Mouse (Mus musculus): ENCODE measurements at regions not wholly inside any gene's neighbourhood (a gene's known extent, or its start where the extent isn't known, plus 50 kb on each side); places are given as distances from the start of the nearest gene placed in this dataset.

DNA sequence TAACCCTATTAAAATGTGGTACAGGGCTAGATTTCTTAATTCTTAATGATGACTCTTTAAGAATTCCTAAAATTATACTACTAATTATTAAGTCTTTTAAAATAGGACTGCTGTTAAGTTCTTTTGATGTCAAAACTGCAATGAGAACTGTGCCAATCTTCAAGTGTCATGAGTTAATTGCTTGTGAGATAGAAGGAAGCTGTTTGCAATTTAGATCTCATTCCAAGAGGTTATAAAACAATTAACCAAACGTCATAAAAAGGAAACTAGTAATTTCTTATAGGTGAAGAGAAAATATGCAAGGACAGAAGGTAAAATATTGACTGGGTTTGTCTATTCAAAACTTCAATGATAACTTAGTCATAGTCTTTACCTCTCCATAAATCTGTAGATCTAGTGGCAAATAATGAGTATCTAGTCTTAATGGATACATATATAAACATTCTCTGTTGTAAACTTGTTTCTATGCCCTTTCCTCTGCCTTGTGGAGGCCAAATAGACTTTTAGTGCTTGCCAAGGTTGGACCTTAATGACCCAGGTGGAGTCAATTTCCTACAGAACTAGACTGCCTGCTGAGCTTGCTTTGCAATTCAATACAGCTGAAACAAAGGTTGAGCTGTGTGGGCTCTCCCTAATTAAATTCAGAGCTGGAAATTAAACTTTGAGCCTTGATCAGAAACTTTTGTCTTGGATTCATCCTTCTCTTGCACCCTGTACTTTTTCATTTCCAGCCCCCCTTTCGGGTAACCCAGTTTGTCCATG, 320.5 kb downstream of the Cdh9 start:
- no peak for TF ChIP-seq POLR2A (IDR thresholded peaks at IDR 0.05; ENCODE audit: extremely low read depth, insufficient read depth, low read length)
- TF ChIP-seq CTCF (IDR thresholded peaks at IDR 0.05; ENCODE audit: extremely low read depth, insufficient read depth, low read length), result no peak
- Histone ChIP-seq H3K4me3 (ENCODE audit: insufficient read depth, low read length) (no peak overlapping the region), H3K27ac (ENCODE audit: insufficient read depth, low read length) (no peak overlapping the region), H3K4me1 (ENCODE audit: control insufficient read depth, insufficient read depth, low read length) (no peaks in the 10 kb centered on the region)

- Histone ChIP-seq H3K4me3 (ENCODE audit: insufficient read depth, low read length) (no peak overlapping the region), H3K4me1 (ENCODE audit: control insufficient read depth, insufficient read depth, low read length) (no peaks in the 10 kb centered on the region)
- TF ChIP-seq CTCF (IDR thresholded peaks at IDR 0.05; ENCODE audit: extremely low read depth, insufficient read depth, low read length) (0 out of 2 replicates have a peak, but pooled peaks have one; percentile 4), POLR2A (IDR thresholded peaks at IDR 0.05; ENCODE audit: extremely low read depth, insufficient read depth, low read length) (no peak)
Observed at GRCm38 (mm10) chr15:17069772-17070171, 341.2 kb downstream of the Cdh9 start.

GRCm38 (mm10) chr15:17084030-17084429, 355.5 kb downstream of the Cdh9 start:
- TF ChIP-seq POLR2A (IDR thresholded peaks at IDR 0.05; ENCODE audit: extremely low read depth, insufficient read depth, low read length) (no peak), CTCF (IDR thresholded peaks at IDR 0.05; ENCODE audit: extremely low read depth, insufficient read depth, low read length) (no peak)
- Histone ChIP-seq H3K4me3 (ENCODE audit: insufficient read depth, low read length) (no peak overlapping the region), H3K4me1 (ENCODE audit: control insufficient read depth, insufficient read depth, low read length) (no peaks in the 10 kb centered on the region), H3K27ac (ENCODE audit: insufficient read depth, low read length) (no peak overlapping the region)

More at GRCm38 (mm10) chr15:17069772-17070171, 341.2 kb downstream of the Cdh9 start:
- no peak overlapping the region for H3K27ac ChIP-seq (ENCODE audit: insufficient read depth, low read length)

DNA sequence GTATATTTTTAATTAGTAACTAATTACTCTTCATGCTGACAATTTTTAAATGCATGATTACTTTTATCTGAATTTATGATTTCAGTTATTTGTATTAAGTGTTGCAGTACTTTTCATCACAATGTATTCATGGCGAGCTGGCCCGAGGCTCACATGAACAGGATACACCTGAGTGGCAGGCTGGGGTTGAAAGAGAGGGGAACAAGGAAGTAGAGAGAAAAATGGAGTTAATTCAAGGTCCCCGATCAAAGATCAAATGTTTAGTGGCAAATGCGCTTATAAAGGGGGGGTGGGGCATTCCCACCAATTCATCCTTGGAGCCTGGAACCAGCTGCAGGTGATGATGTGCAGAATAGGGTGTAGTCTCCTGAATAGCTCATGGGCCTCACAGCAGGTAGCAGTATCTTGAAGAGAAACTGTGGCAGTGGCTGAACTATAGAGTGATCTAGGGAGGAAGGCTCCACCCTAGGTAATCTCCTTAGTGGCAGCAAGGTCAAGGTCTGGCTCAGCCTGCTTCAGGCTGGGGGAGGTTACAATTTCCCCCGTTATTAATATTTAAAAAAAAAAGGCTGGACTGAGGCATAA, 360.2 kb downstream of the Cdh9 start:
- Histone ChIP-seq H3K4me3 (ENCODE audit: insufficient read depth, low read length) (no peak overlapping the region), H3K4me1 (ENCODE audit: control insufficient read depth, insufficient read depth, low read length) (no peaks in the 10 kb centered on the region), H3K27ac (ENCODE audit: insufficient read depth, low read length) (no peak overlapping the region)
- TF ChIP-seq POLR2A (IDR thresholded peaks at IDR 0.05; ENCODE audit: extremely low read depth, insufficient read depth, low read length) (no peak), CTCF (IDR thresholded peaks at IDR 0.05; ENCODE audit: extremely low read depth, insufficient read depth, low read length) (no peak)

DNA sequence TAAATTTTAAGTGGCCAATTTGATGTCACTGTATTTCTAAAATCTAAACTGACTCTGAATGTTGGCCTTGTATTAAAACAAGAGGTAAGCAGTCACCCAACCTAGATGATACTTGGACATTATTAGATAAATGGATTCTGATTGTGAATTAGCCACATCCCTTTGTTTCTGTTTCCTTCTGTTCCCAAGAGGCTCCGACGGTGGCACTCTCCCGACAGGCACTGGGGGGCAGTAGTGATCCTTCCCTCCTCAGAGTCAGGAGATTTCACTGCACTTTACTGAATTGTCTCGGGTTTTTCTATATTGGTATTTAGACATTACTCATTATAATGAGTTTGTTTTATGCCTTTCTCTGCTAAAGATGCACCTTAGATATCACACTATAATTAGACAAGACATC, 370.4 kb downstream of the Cdh9 start:
- H3K4me3 ChIP-seq (ENCODE audit: insufficient read depth, low read length), result no peak overlapping the region
- H3K27ac ChIP-seq (ENCODE audit: insufficient read depth, low read length), result no peak overlapping the region
- no peaks in the 10 kb centered on the region for H3K4me1 ChIP-seq (ENCODE audit: control insufficient read depth, insufficient read depth, low read length)
- TF ChIP-seq POLR2A (IDR thresholded peaks at IDR 0.05; ENCODE audit: extremely low read depth, insufficient read depth, low read length), result no peak
- TF ChIP-seq CTCF (IDR thresholded peaks at IDR 0.05; ENCODE audit: extremely low read depth, insufficient read depth, low read length), result peak; percentile 79

DNA sequence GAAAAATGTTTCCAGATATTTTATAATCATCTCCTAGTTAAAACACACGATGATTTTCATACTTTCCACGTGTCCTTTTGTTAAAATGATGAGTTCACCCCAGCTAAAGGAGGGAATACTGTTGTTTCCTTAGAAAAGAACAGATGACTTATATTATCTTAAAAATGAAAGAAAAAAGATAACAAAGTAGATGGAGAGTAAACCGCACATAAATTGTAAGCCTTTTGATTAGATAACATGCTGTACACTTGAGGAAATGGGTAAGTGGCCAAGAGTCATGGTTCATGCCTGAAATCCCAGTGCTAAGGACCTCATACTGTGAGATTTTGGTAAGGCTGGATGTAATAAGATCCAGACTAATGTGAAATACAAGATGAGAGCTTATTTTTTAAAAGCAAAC, 372.6 kb downstream of the Cdh9 start:
- no peaks in the 10 kb centered on the region for H3K4me1 ChIP-seq (ENCODE audit: control insufficient read depth, insufficient read depth, low read length)
- TF ChIP-seq CTCF (IDR thresholded peaks at IDR 0.05; ENCODE audit: extremely low read depth, insufficient read depth, low read length), result no peak
- no peak for TF ChIP-seq POLR2A (IDR thresholded peaks at IDR 0.05; ENCODE audit: extremely low read depth, insufficient read depth, low read length)
- H3K4me3 ChIP-seq (ENCODE audit: insufficient read depth, low read length), result no peak overlapping the region
- no peak overlapping the region for H3K27ac ChIP-seq (ENCODE audit: insufficient read depth, low read length)

DNA sequence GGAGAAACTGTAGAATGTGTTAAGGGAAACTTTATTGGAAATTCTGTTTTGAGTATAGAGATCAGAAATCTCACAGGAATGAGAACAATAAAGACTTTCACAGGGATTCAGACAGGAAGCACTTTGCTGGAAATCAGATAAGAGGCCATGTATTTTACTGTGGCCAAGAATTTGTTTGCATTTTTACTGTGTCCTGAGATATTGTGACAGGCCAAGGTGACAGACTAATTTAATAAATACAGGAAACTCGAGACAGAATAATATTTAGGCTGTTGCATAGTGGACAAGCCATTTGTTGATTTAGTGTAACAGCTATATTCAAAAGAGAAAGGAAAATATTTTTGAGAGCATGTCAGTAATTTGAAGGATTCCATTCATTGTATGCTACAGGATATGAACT, 407.2 kb downstream of the Cdh9 start:
- Histone ChIP-seq H3K27ac (ENCODE audit: insufficient read depth, low read length) (no peak overlapping the region), H3K4me1 (ENCODE audit: control insufficient read depth, insufficient read depth, low read length) (no peaks in the 10 kb centered on the region), H3K4me3 (ENCODE audit: insufficient read depth, low read length) (no peak overlapping the region)
- no peak for TF ChIP-seq POLR2A (IDR thresholded peaks at IDR 0.05; ENCODE audit: extremely low read depth, insufficient read depth, low read length)
- no peak for TF ChIP-seq CTCF (IDR thresholded peaks at IDR 0.05; ENCODE audit: extremely low read depth, insufficient read depth, low read length)

DNA sequence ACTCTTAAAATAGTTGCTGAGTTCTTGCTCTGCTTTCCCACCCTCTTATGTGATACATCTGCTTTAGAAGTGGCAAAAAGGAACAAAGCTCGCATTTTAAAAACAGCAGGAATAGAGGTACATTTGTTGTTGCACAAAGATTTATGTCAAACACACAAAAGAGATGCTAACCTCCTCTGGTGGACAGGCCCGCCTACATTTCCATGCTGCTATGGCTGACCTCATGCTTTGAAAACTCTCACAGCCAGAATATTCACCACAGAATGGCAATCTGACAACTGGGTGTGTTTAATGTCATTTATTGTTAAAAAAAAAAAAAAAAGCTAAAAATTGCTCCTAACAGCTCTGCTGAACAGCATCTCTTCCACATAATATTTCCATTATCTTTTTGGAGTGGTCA, 451.6 kb downstream of the Cdh9 start:
- H3K27ac ChIP-seq (ENCODE audit: insufficient read depth, low read length), result no peak overlapping the region
- H3K4me3 ChIP-seq (ENCODE audit: insufficient read depth, low read length), result no peak overlapping the region
- TF ChIP-seq CTCF (IDR thresholded peaks at IDR 0.05; ENCODE audit: extremely low read depth, insufficient read depth, low read length) (no peak), POLR2A (IDR thresholded peaks at IDR 0.05; ENCODE audit: extremely low read depth, insufficient read depth, low read length) (no peak)
- H3K4me1 ChIP-seq (ENCODE audit: control insufficient read depth, insufficient read depth, low read length), result no peaks in the 10 kb centered on the region

- Histone ChIP-seq H3K4me3 (ENCODE audit: insufficient read depth, low read length) (no peak overlapping the region), H3K4me1 (ENCODE audit: control insufficient read depth, insufficient read depth, low read length) (no peaks in the 10 kb centered on the region), H3K27ac (ENCODE audit: insufficient read depth, low read length) (no peak overlapping the region)
- TF ChIP-seq POLR2A (IDR thresholded peaks at IDR 0.05; ENCODE audit: extremely low read depth, insufficient read depth, low read length), result no peak
- TF ChIP-seq CTCF (IDR thresholded peaks at IDR 0.05; ENCODE audit: extremely low read depth, insufficient read depth, low read length), result no peak
Observed at GRCm38 (mm10) chr15:17181358-17182022, 452.9 kb downstream of the Cdh9 start.
